9 mouse cellular contexts compared by ENCODE assay signal in genomic region chr6:91707886-91708564, GRCm38 (mm10). TPM values are rescaled to one million over a fixed set of nuclear protein-coding genes. Genes with fewer than 3 reads are reported as not detected.
DNase-seq lines count a peak whose midpoint lies in the region; ATAC-seq and TF ChIP-seq lines count a peak whose summit lies in the region.
"Had no signal": no experiment of that assay in that cellular context is flagged by ENCODE, and none has a peak within 500 bp of the region (broad histone marks: within the 10 kb centered on the region; RNA-seq: fewer than 3 reads in every experiment).

No protein-coding gene starts in this region.

- H3K36me3 ChIP-seq in liver, adult 2 months (ENCODE audit: control insufficient read depth, insufficient read depth, low read length): no peaks in the 10 kb centered on the region
- H3K36me3 ChIP-seq in liver, embryonic 12.5 days: peaks cover 53% of the 10 kb centered on the region
- no peaks in the 10 kb centered on the region; the same call in 1 of the 2 replicates for H3K36me3 ChIP-seq in embryonic facial prominence, embryonic 11.5 days (replicated peaks; ENCODE audit: control insufficient read depth, insufficient read depth, low read depth, low read length)
- H3K36me3 ChIP-seq in hindbrain, embryonic 12.5 days: peaks cover 36% of the 10 kb centered on the region
- H3K36me3 ChIP-seq in midbrain, postnatal 0 days (ENCODE audit: insufficient read depth, low read length): peaks cover 32% of the 10 kb centered on the region; the same call in 1 of the 2 replicates

- peak overlapping the region; percentile 73 for H3K9ac ChIP-seq in liver, adult 2 months (ENCODE audit: low read depth, low read length)
- no peak overlapping the region for H3K9ac ChIP-seq in liver, embryonic 12.5 days
- no peak overlapping the region for H3K9ac ChIP-seq in embryonic facial prominence, embryonic 11.5 days (replicated peaks; ENCODE audit: low read length)
- H3K9ac ChIP-seq in hindbrain, embryonic 12.5 days: no peak overlapping the region
- H3K9ac ChIP-seq in midbrain, postnatal 0 days (replicated peaks; ENCODE audit: low read length, poor library complexity, severe bottlenecking): no peak overlapping the region
- H3K9ac ChIP-seq: heart, embryonic 15.5 days; lung, embryonic 15.5 days had no signal

- no peak for TF ChIP-seq POLR2A in liver, adult 2 months (IDR thresholded peaks at IDR 0.05; ENCODE audit: extremely low read depth, insufficient read depth, low read length)
- TF ChIP-seq POLR2A in lung, adult 2 months (IDR thresholded peaks at IDR 0.05; ENCODE audit: borderline replicate concordance, extremely low read depth, low read depth, low read length): no peak

- 51% methylated on average over 11 of the region's 11 CpGs for WGBS in liver, adult 2 months
- 84% methylated on average over 11 of the region's 11 CpGs for WGBS in liver, embryonic 12.5 days (ENCODE audit: insufficient replicate concordance)
- 72% methylated on average over 11 of the region's 11 CpGs for WGBS in embryonic facial prominence, embryonic 11.5 days
- 78% methylated on average over 11 of the region's 11 CpGs for WGBS in hindbrain, embryonic 12.5 days
- 59% methylated on average over 11 of the region's 11 CpGs for WGBS in midbrain, postnatal 0 days
- 81% methylated on average over 11 of the region's 11 CpGs for WGBS in lung, adult 2 months

- peak; percentile 70 for DNase-seq in liver, adult 2 months (ENCODE audit: extremely low read depth, low read depth, low spot score)
- peak; percentile 45 for DNase-seq in embryonic facial prominence, embryonic 11.5 days (ENCODE audit: low spot score)
- peak; percentile 67 for DNase-seq in midbrain, postnatal 0 days (ENCODE audit: low spot score)
- no peak for DNase-seq in lung, adult 2 months
- no peak for DNase-seq in right cerebral cortex, adult 2 months (ENCODE audit: low spot score in 2 of 2)

- no peaks in the 10 kb centered on the region for H3K9me3 ChIP-seq in liver, embryonic 12.5 days (replicated peaks)
- H3K9me3 ChIP-seq in embryonic facial prominence, embryonic 11.5 days (replicated peaks; ENCODE audit: control insufficient read depth, low read length): no peaks in the 10 kb centered on the region
- no peaks in the 10 kb centered on the region for H3K9me3 ChIP-seq in hindbrain, embryonic 12.5 days (replicated peaks)
- H3K9me3 ChIP-seq in midbrain, postnatal 0 days (ENCODE audit: low read length): no peaks in the 10 kb centered on the region
- H3K9me3 ChIP-seq: heart, embryonic 15.5 days had no signal

- H3K4me1 ChIP-seq in liver, adult 2 months (ENCODE audit: control insufficient read depth, insufficient read depth, low read length): peaks cover 45% of the 10 kb centered on the region
- peaks cover 41% of the 10 kb centered on the region for H3K4me1 ChIP-seq in liver, embryonic 12.5 days
- peaks cover 6% of the 10 kb centered on the region for H3K4me1 ChIP-seq in embryonic facial prominence, embryonic 11.5 days (ENCODE audit: control insufficient read depth, insufficient read depth, low read length)
- H3K4me1 ChIP-seq in hindbrain, embryonic 12.5 days: peaks cover 45% of the 10 kb centered on the region
- H3K4me1 ChIP-seq in midbrain, postnatal 0 days (ENCODE audit: insufficient read depth, low read length): peaks cover 7% of the 10 kb centered on the region; the same call in 1 of the 2 replicates
- H3K4me1 ChIP-seq in lung, adult 2 months (ENCODE audit: control insufficient read depth, insufficient read depth, low read length): peaks cover 20% of the 10 kb centered on the region

- no peak for ATAC-seq in liver, embryonic 12.5 days
- no peak for ATAC-seq in embryonic facial prominence, embryonic 11.5 days (replicated peaks; ENCODE audit: insufficient number of reproducible peaks, low FRiP score, low TSS enrichment, low read depth)
- ATAC-seq in hindbrain, embryonic 12.5 days (ENCODE audit: low FRiP score): peak; percentile 32; the same call in 1 of the 2 replicates
- ATAC-seq in midbrain, postnatal 0 days (ENCODE audit: low FRiP score): peak; percentile 27; the same call in 1 of the 2 replicates

- peak overlapping the region; percentile 96 for H3K27ac ChIP-seq in liver, adult 2 months (replicated peaks; ENCODE audit: insufficient read depth, low read depth, low read length)
- no peak overlapping the region for H3K27ac ChIP-seq in liver, embryonic 12.5 days
- no peak overlapping the region for H3K27ac ChIP-seq in embryonic facial prominence, embryonic 11.5 days (replicated peaks; ENCODE audit: low read depth, low read length)
- H3K27ac ChIP-seq in hindbrain, embryonic 12.5 days: peak overlapping the region; percentile 73
- H3K27ac ChIP-seq in midbrain, postnatal 0 days (ENCODE audit: low read depth, low read length): peak overlapping the region; percentile 70
- H3K27ac ChIP-seq: heart, embryonic 15.5 days; lung, embryonic 15.5 days had no signal

- no peak for TF ChIP-seq CTCF in liver, adult 2 months (IDR thresholded peaks at IDR 0.05; ENCODE audit: low read depth, low read length)
- TF ChIP-seq CTCF in midbrain, postnatal 0 days (IDR thresholded peaks at IDR 0.05): no peak
- TF ChIP-seq CTCF in lung, adult 2 months (IDR thresholded peaks at IDR 0.05; ENCODE audit: insufficient read depth, low read length): no peak

- no peaks in the 10 kb centered on the region for H3K27me3 ChIP-seq in liver, adult 2 months (ENCODE audit: control insufficient read depth, insufficient read depth, low read length)
- H3K27me3 ChIP-seq in liver, embryonic 12.5 days (replicated peaks): no peaks in the 10 kb centered on the region
- H3K27me3 ChIP-seq in embryonic facial prominence, embryonic 11.5 days (ENCODE audit: control insufficient read depth, insufficient read depth, low read length): no peaks in the 10 kb centered on the region
- no peaks in the 10 kb centered on the region for H3K27me3 ChIP-seq in hindbrain, embryonic 12.5 days
- H3K27me3 ChIP-seq in midbrain, postnatal 0 days (ENCODE audit: insufficient read depth, low read length): no peaks in the 10 kb centered on the region
- H3K27me3 ChIP-seq: heart, embryonic 15.5 days; lung, embryonic 15.5 days had no signal

- no peak overlapping the region for H3K4me2 ChIP-seq in liver, embryonic 12.5 days
- H3K4me2 ChIP-seq in embryonic facial prominence, embryonic 11.5 days (ENCODE audit: low read depth, low read length): no peak overlapping the region
- no peak overlapping the region for H3K4me2 ChIP-seq in hindbrain, embryonic 12.5 days (replicated peaks)
- H3K4me2 ChIP-seq in midbrain, postnatal 0 days (ENCODE audit: low read depth, low read length, poor library complexity, severe bottlenecking): no peak overlapping the region
- H3K4me2 ChIP-seq: heart, embryonic 15.5 days; lung, embryonic 15.5 days had no signal

- peak overlapping the region; percentile 63; the same call in 1 of the 2 replicates for H3K4me3 ChIP-seq in liver, adult 2 months (ENCODE audit: insufficient read depth, low read depth, low read length)
- H3K4me3 ChIP-seq in liver, embryonic 12.5 days: no peak overlapping the region
- no peak overlapping the region for H3K4me3 ChIP-seq in embryonic facial prominence, embryonic 11.5 days (ENCODE audit: low read depth, low read length)
- no peak overlapping the region for H3K4me3 ChIP-seq in hindbrain, embryonic 12.5 days
- no peak overlapping the region for H3K4me3 ChIP-seq in midbrain, postnatal 0 days (ENCODE audit: low read depth, low read length)
- H3K4me3 ChIP-seq in lung, adult 2 months (replicated peaks; ENCODE audit: extremely low read depth, low read depth, low read length): no peak overlapping the region
- H3K4me3 ChIP-seq: heart, embryonic 15.5 days; lung, embryonic 15.5 days had no signal

- H3K79me2 ChIP-seq in liver, adult 2 months (ENCODE audit: control insufficient read depth, insufficient read depth, low read length): peaks cover 28% of the 10 kb centered on the region

RNA-seq across cellular contexts. Expression of gene Slc6a6, which starts 24.2 kb away (rescaled TPM):
- total RNA-seq in liver, adult 2 months (2014; rRNA removed): 34.8 and 66.5 TPM in 2 replicates
- polyA plus RNA-seq in liver, adult 2 months (2012; rRNA removed): 89.0 and 96.5 TPM in 2 replicates
- polyA plus RNA-seq in liver, embryonic 12.5 days (2016; fragmentation: Nextera tagmentation; extraction: Ambion mirVana): 22.1 and 24.9 TPM in 2 replicates
- polyA plus RNA-seq in embryonic facial prominence, embryonic 11.5 days (2014; fragmentation: Nextera tagmentation; extraction: Ambion mirVana): 35.3 and 40.6 TPM in 2 replicates
- polyA plus RNA-seq in hindbrain, embryonic 12.5 days (2016; fragmentation: Nextera tagmentation; extraction: Ambion mirVana): 70.2 and 78.0 TPM in 2 replicates
- 105 and 147 TPM in 2 replicates for total RNA-seq in midbrain, postnatal 0 days (2014; rRNA removed)
- 123 and 146 TPM in 2 replicates for polyA plus RNA-seq in midbrain, postnatal 0 days (2015; fragmentation: Nextera tagmentation; extraction: Ambion mirVana)
- polyA plus RNA-seq in lung, adult 2 months (2012; rRNA removed): 178 and 228 TPM in 2 replicates

Comparison
In these comparisons a context has a peak if more than half of its experiments do, and no peak if none do; other contexts are left out.
1. H3K27ac ChIP-seq: peak in liver, adult 2 months (single experiment), hindbrain, embryonic 12.5 days (single experiment) and midbrain, postnatal 0 days (single experiment); none in liver, embryonic 12.5 days (single experiment) and embryonic facial prominence, embryonic 11.5 days (single experiment).
2. DNase-seq: peak in liver, adult 2 months (single experiment), embryonic facial prominence, embryonic 11.5 days (single experiment) and midbrain, postnatal 0 days (single experiment); none in lung, adult 2 months (single experiment) and right cerebral cortex, adult 2 months (0 of 2).
3. ATAC-seq: peak in hindbrain, embryonic 12.5 days (single experiment) and midbrain, postnatal 0 days (single experiment); none in liver, embryonic 12.5 days (single experiment) and embryonic facial prominence, embryonic 11.5 days (single experiment).